Mouse (Mus musculus): ENCODE data around the gene Vmn2r19. TPM values are rescaled to one million over a fixed set of nuclear protein-coding genes. Genes with fewer than 3 reads are reported as not detected.

Vmn2r19 gene
- polyA plus RNA-seq, 2 experiments, result not detected

GRCm38 (mm10) chr6:123264194-123264593, 43.9 kb upstream of the Vmn2r19 start:
- WGBS, result 94% methylated on average over 3 of the region's 3 CpGs
- ATAC-seq (ENCODE audit: low FRiP score, low read depth), result no peak
- no peak for TF ChIP-seq POLR2A (IDR thresholded peaks at IDR 0.05; ENCODE audit: borderline replicate concordance, extremely low read depth, insufficient read depth, insufficient read length)

GRCm38 (mm10) chr6:123265809-123266208, 42.3 kb upstream of the Vmn2r19 start:
- Histone ChIP-seq H3K9ac (ENCODE audit: low read depth, low read length, severe bottlenecking) (no peak overlapping the region), H3K27ac (replicated peaks; ENCODE audit: low read depth, low read length) (no peak overlapping the region), H3K4me3 (replicated peaks; ENCODE audit: low read length) (no peak overlapping the region), H3K4me1 (ENCODE audit: control insufficient read depth, insufficient read depth, low read length) (no peaks in the 10 kb centered on the region), H3K9me3 (ENCODE audit: control insufficient read depth, low read length) (0 out of 2 replicates have a peak, but pooled peaks cover 3% of the 10 kb centered on the region), H3K27me3 (ENCODE audit: control insufficient read depth, insufficient read depth, low read length) (no peaks in the 10 kb centered on the region), H3K4me2 (replicated peaks; ENCODE audit: low read depth, low read length, severe bottlenecking) (no peak overlapping the region), H3K36me3 (ENCODE audit: control insufficient read depth, insufficient read depth, low read length) (no peaks in the 10 kb centered on the region)
- TF ChIP-seq POLR2A (IDR thresholded peaks at IDR 0.05; ENCODE audit: borderline replicate concordance, extremely low read depth, insufficient read depth, insufficient read length), result no peak
- DNase-seq (ENCODE audit: low spot score) (no peak), ATAC-seq (ENCODE audit: low FRiP score, low read depth) (no peak)
- 89% methylated on average over 4 of the region's 4 CpGs for WGBS

More at GRCm38 (mm10) chr6:123264194-123264593, 43.9 kb upstream of the Vmn2r19 start:
- Histone ChIP-seq H3K4me3 (replicated peaks; ENCODE audit: low read length) (no peak overlapping the region), H3K4me2 (replicated peaks; ENCODE audit: low read depth, low read length, severe bottlenecking) (no peak overlapping the region), H3K9me3 (ENCODE audit: control insufficient read depth, low read length) (no peaks in the 10 kb centered on the region), H3K27me3 (ENCODE audit: control insufficient read depth, insufficient read depth, low read length) (no peaks in the 10 kb centered on the region), H3K27ac (replicated peaks; ENCODE audit: low read depth, low read length) (no peak overlapping the region), H3K9ac (ENCODE audit: low read depth, low read length, severe bottlenecking) (no peak overlapping the region), H3K4me1 (ENCODE audit: control insufficient read depth, insufficient read depth, low read length) (no peaks in the 10 kb centered on the region), H3K36me3 (ENCODE audit: control insufficient read depth, insufficient read depth, low read length) (no peaks in the 10 kb centered on the region)
- no peak for DNase-seq (ENCODE audit: low spot score)

GRCm38 (mm10) chr6:123266945-123267344, 41.2 kb upstream of the Vmn2r19 start:
- H3K9me3 ChIP-seq (ENCODE audit: control insufficient read depth, low read length), result 0 out of 2 replicates have a peak, but pooled peaks cover 3% of the 10 kb centered on the region
- no peaks in the 10 kb centered on the region for H3K4me1 ChIP-seq (ENCODE audit: control insufficient read depth, insufficient read depth, low read length)
- no peak for TF ChIP-seq POLR2A (IDR thresholded peaks at IDR 0.05; ENCODE audit: borderline replicate concordance, extremely low read depth, insufficient read depth, insufficient read length)
- WGBS, result 84% methylated on average over 5 of the region's 5 CpGs
- no peak overlapping the region for H3K9ac ChIP-seq (ENCODE audit: low read depth, low read length, severe bottlenecking)
- H3K36me3 ChIP-seq (ENCODE audit: control insufficient read depth, insufficient read depth, low read length), result no peaks in the 10 kb centered on the region
- no peaks in the 10 kb centered on the region for H3K27me3 ChIP-seq (ENCODE audit: control insufficient read depth, insufficient read depth, low read length)
- H3K4me3 ChIP-seq (replicated peaks; ENCODE audit: low read length), result no peak overlapping the region
- no peak for ATAC-seq (ENCODE audit: low FRiP score, low read depth)
- DNase-seq (ENCODE audit: low spot score), result no peak
- no peak overlapping the region for H3K27ac ChIP-seq (replicated peaks; ENCODE audit: low read depth, low read length)
- no peak overlapping the region for H3K4me2 ChIP-seq (replicated peaks; ENCODE audit: low read depth, low read length, severe bottlenecking)

GRCm38 (mm10) chr6:123279443-123279842, 28.7 kb upstream of the Vmn2r19 start:
- Histone ChIP-seq H3K9me3 (ENCODE audit: control insufficient read depth, low read length) (no peaks in the 10 kb centered on the region), H3K36me3 (ENCODE audit: control insufficient read depth, insufficient read depth, low read length) (no peaks in the 10 kb centered on the region), H3K9ac (ENCODE audit: low read depth, low read length, severe bottlenecking) (no peak overlapping the region), H3K4me2 (replicated peaks; ENCODE audit: low read depth, low read length, severe bottlenecking) (no peak overlapping the region), H3K27ac (replicated peaks; ENCODE audit: low read depth, low read length) (no peak overlapping the region), H3K4me3 (replicated peaks; ENCODE audit: low read length) (no peak overlapping the region), H3K27me3 (ENCODE audit: control insufficient read depth, insufficient read depth, low read length) (no peaks in the 10 kb centered on the region), H3K4me1 (ENCODE audit: control insufficient read depth, insufficient read depth, low read length) (no peaks in the 10 kb centered on the region)
- TF ChIP-seq POLR2A (IDR thresholded peaks at IDR 0.05; ENCODE audit: borderline replicate concordance, extremely low read depth, insufficient read depth, insufficient read length), result no peak
- ATAC-seq (ENCODE audit: low FRiP score, low read depth) (no peak), DNase-seq (ENCODE audit: low spot score) (no peak)
- WGBS, result 81% methylated on average over 2 of the region's 2 CpGs

DNA sequence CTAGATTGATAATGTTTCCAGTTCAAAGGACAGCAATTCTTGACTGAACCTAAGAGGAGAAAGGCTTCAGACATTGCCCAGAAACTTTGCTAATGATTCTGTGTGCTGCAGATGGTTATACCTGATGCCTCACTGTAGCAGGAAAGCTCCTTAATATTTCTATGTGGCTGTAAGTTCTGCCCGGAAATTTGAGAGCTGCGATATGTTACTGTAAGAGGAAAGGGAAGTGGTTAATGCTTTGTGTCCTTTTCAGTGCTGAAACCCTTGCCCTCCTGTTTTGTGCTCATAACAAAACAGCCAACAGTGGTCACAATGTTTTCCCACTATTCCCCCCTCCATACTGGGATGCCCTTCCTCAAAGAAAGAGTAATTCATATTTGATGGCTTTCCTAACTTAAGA, 21.8 kb upstream of the Vmn2r19 start:
- DNase-seq (ENCODE audit: low spot score), result no peak
- no peak for ATAC-seq (ENCODE audit: low FRiP score, low read depth)
- Histone ChIP-seq H3K9ac (ENCODE audit: low read depth, low read length, severe bottlenecking) (no peak overlapping the region), H3K4me1 (ENCODE audit: control insufficient read depth, insufficient read depth, low read length) (no peaks in the 10 kb centered on the region), H3K27me3 (ENCODE audit: control insufficient read depth, insufficient read depth, low read length) (no peaks in the 10 kb centered on the region), H3K4me3 (replicated peaks; ENCODE audit: low read length) (no peak overlapping the region), H3K4me2 (replicated peaks; ENCODE audit: low read depth, low read length, severe bottlenecking) (no peak overlapping the region), H3K36me3 (ENCODE audit: control insufficient read depth, insufficient read depth, low read length) (no peaks in the 10 kb centered on the region), H3K27ac (replicated peaks; ENCODE audit: low read depth, low read length) (no peak overlapping the region), H3K9me3 (ENCODE audit: control insufficient read depth, low read length) (no peaks in the 10 kb centered on the region)
- TF ChIP-seq POLR2A (IDR thresholded peaks at IDR 0.05; ENCODE audit: borderline replicate concordance, extremely low read depth, insufficient read depth, insufficient read length), result no peak
- WGBS, result 77% methylated on average over 2 of the region's 2 CpGs

DNA sequence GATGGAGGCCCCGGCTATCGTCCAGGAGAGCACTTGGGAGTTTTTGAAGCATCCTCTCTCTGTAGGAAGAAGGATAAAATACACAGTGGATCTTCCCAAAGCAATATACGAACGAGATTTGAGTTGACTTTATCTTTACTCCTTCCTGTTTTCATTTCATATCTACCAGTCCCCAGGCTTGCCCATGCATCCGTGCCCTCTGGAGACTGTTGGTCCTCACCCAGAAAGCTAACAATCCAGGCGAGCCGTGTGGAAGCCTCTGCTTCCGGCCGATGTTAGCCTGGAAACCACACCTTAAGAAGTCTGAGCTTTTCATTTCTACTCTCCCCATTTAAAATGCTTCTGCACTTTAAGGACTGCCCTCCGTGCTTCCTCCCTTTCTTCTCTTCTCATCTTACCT, 19.2 kb upstream of the Vmn2r19 start:
- WGBS, result 86% methylated on average over 10 of the region's 10 CpGs
- no peak overlapping the region for H3K4me3 ChIP-seq (replicated peaks; ENCODE audit: low read length)
- H3K27me3 ChIP-seq (ENCODE audit: control insufficient read depth, insufficient read depth, low read length), result no peaks in the 10 kb centered on the region
- DNase-seq (ENCODE audit: low spot score) (no peak), ATAC-seq (ENCODE audit: low FRiP score, low read depth) (no peak)
- H3K9me3 ChIP-seq (ENCODE audit: control insufficient read depth, low read length), result no peaks in the 10 kb centered on the region
- H3K4me1 ChIP-seq (ENCODE audit: control insufficient read depth, insufficient read depth, low read length), result no peaks in the 10 kb centered on the region
- no peak overlapping the region for H3K27ac ChIP-seq (replicated peaks; ENCODE audit: low read depth, low read length)
- no peaks in the 10 kb centered on the region for H3K36me3 ChIP-seq (ENCODE audit: control insufficient read depth, insufficient read depth, low read length)
- no peak for TF ChIP-seq POLR2A (IDR thresholded peaks at IDR 0.05; ENCODE audit: borderline replicate concordance, extremely low read depth, insufficient read depth, insufficient read length)
- H3K9ac ChIP-seq (ENCODE audit: low read depth, low read length, severe bottlenecking), result no peak overlapping the region
- H3K4me2 ChIP-seq (replicated peaks; ENCODE audit: low read depth, low read length, severe bottlenecking), result no peak overlapping the region
